Comparison of ENCODE assay signal across 9 mouse cellular contexts in the genomic region with DNA sequence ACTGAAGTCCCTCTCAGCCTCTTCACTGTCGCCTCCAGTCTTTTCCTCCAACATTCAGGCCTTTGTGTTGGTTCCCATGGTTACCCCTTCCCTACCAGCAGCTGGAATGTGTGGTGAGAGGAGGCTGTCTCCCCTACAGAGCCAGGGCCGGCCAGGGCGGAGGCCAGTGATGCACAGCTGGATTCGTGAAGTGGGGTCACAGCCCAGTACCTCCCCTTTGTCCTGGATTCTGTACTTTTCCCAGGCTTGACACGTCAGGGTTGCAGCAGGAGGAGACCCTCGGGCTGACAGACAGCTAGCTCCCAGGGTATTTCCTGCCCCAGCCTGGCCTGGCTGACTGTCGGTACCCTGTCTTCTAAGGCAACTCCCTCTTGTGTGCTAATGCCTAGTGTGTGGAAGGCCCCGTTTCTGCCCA.
DNase-seq lines count a peak whose midpoint lies in the region; ATAC-seq and TF ChIP-seq lines count a peak whose summit lies in the region.
"Had no signal": no experiment of that assay in that cellular context is flagged by ENCODE, and none has a peak within 500 bp of the region (broad histone marks: within the 10 kb centered on the region; RNA-seq: fewer than 3 reads in every experiment).

No protein-coding gene starts in this region.

- no peak overlapping the region for H3K4me2 ChIP-seq in lung, postnatal 0 days (replicated peaks; ENCODE audit: low read depth, low read length)

- peaks cover 31% of the 10 kb centered on the region for H3K36me3 ChIP-seq in hindbrain, embryonic 10.5 days
- no peaks in the 10 kb centered on the region for H3K36me3 ChIP-seq in lung, postnatal 0 days (ENCODE audit: insufficient read depth, low read length)

- TF ChIP-seq POLR2A in brain, embryonic 14.5 days (IDR thresholded peaks at IDR 0.05; ENCODE audit: borderline replicate concordance, extremely low read depth, insufficient read depth, insufficient read length, poor library complexity, severe bottlenecking) = no peak

- peaks cover 51% of the 10 kb centered on the region for H3K4me1 ChIP-seq in hindbrain, embryonic 10.5 days (replicated peaks)
- H3K4me1 ChIP-seq in lung, postnatal 0 days (ENCODE audit: insufficient read depth, low read depth, low read length) = peaks cover 3% of the 10 kb centered on the region; the same call in 1 of the 2 replicates
- H3K4me1 ChIP-seq: megakaryocyte, embryonic 14.5 days had no signal

- no peak for TF ChIP-seq CTCF in brain, embryonic 14.5 days (IDR thresholded peaks at IDR 0.05; ENCODE audit: borderline replicate concordance, extremely low read depth, insufficient read depth, insufficient read length)
- TF ChIP-seq CTCF in lung, postnatal 0 days (IDR thresholded peaks at IDR 0.05) = no peak

- H3K27ac ChIP-seq in hindbrain, embryonic 10.5 days = peak overlapping the region; percentile 88
- peak overlapping the region; percentile 47 for H3K27ac ChIP-seq in lung, postnatal 0 days (ENCODE audit: low read length)

- intact Hi-C loops in gastrocnemius, postnatal 14 days (cut with DNase I; ENCODE audit: low total_unique reads) = no loop called here

- no peak overlapping the region for H3K9ac ChIP-seq in lung, postnatal 0 days (replicated peaks; ENCODE audit: low read depth)

- peak; percentile 11 for DNase-seq in gastrocnemius, postnatal 14 days
- no peak for DNase-seq in gastrocnemius, postnatal 10 days
- DNase-seq in brain, embryonic 14.5 days (ENCODE audit: low read depth) = peak; percentile 94
- DNase-seq in hindbrain, embryonic 10.5 days (ENCODE audit: low spot score) = peak; percentile 93
- DNase-seq in lung, postnatal 0 days (ENCODE audit: low spot score) = peak; percentile 92
- DNase-seq in right cerebral cortex, postnatal 25 days = peak; percentile 21
- DNase-seq in thymus, postnatal 10 days (ENCODE audit: low spot score in 2 of 2) = no peak
- DNase-seq in ovary, postnatal 14 days (ENCODE audit: low spot score) = no peak

- 3% methylated on average over 8 of the region's 8 CpGs for WGBS in hindbrain, embryonic 10.5 days
- WGBS in lung, postnatal 0 days = 23% methylated on average over 8 of the region's 8 CpGs

- ATAC-seq in lung, postnatal 0 days = peak; percentile 94

- peaks cover 16% of the 10 kb centered on the region for H3K9me3 ChIP-seq in hindbrain, embryonic 10.5 days
- H3K9me3 ChIP-seq in lung, postnatal 0 days (ENCODE audit: low read length) = no peaks in the 10 kb centered on the region

- peak overlapping the region; percentile 24 for H3K4me3 ChIP-seq in hindbrain, embryonic 10.5 days
- H3K4me3 ChIP-seq in lung, postnatal 0 days (ENCODE audit: low read depth, low read length) = no peak overlapping the region
- H3K4me3 ChIP-seq: megakaryocyte, embryonic 14.5 days had no signal

- TF ChIP-seq EP300 in lung, postnatal 0 days (IDR thresholded peaks at IDR 0.05) = no peak

- H3K27me3 ChIP-seq in hindbrain, embryonic 10.5 days (ENCODE audit: insufficient read depth, poor library complexity, severe bottlenecking) = no peaks in the 10 kb centered on the region
- H3K27me3 ChIP-seq in lung, postnatal 0 days (replicated peaks; ENCODE audit: insufficient read depth, low read length) = no peaks in the 10 kb centered on the region

Comparison
In these comparisons a context has a peak if more than half of its experiments do, and no peak if none do; other contexts are left out.
1. DNase-seq: peak in gastrocnemius, postnatal 14 days (single experiment), brain, embryonic 14.5 days (single experiment), hindbrain, embryonic 10.5 days (single experiment), lung, postnatal 0 days (single experiment) and right cerebral cortex, postnatal 25 days (single experiment); none in gastrocnemius, postnatal 10 days (single experiment), thymus, postnatal 10 days (0 of 2) and ovary, postnatal 14 days (single experiment).